ENCODE assay signal across 28 mouse cellular contexts in the genomic region with DNA sequence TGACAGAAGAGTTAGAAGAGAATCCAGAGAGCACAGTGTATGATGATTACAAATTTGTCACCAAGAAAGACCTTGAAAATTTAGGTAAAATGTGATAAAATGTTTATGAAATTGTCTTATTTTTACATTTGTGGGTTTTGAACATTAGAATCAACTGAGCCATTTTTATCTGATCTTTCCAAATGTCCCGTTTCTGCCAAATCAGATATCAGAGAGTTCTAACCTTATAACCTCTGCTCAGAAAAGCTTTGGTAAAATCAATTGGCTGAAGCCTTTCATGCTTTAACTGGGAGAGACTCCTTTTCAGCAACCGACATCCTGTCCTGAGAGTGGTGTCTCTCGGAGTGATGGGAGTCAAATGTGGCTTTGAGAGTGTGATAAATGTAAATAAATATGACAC.
"Had no signal": no experiment of that assay in that cellular context is flagged by ENCODE, and none has a peak within 500 bp of the region (broad histone marks: within the 10 kb centered on the region; RNA-seq: fewer than 3 reads in every experiment).

No protein-coding gene starts in this region.

- DNase-seq: cerebellum, adult 2 months; cerebellum, adult 8-10 months; cerebellum, adult 9-10 months; cerebellum, adult 9-11 months; cerebellum, postnatal 10 days; cerebellum, postnatal 14 days; cerebellum, postnatal 25 days; cerebellum, postnatal 36 days; embryo, embryonic 11 days; forebrain, postnatal 0 days; gastrocnemius, adult 2 months; gastrocnemius, postnatal 10 days; gastrocnemius, postnatal 14 days; gastrocnemius, postnatal 25 days; gastrocnemius, postnatal 36 days; heart, adult 18-20 months; heart, adult 2 months had no signal

- H3K4me3 ChIP-seq: embryonic facial prominence, embryonic 10.5 days; embryonic facial prominence, embryonic 12.5 days; embryonic facial prominence, embryonic 13.5 days; embryonic facial prominence, embryonic 15.5 days; erythroblast, embryonic 14.5 days; forebrain, embryonic 10.5 days; forebrain, embryonic 12.5 days; forebrain, embryonic 13.5 days; forebrain, embryonic 15.5 days; gastrocnemius, adult 2 months; heart, adult 2 months had no signal

- ATAC-seq: forebrain, embryonic 13.5 days; forebrain, embryonic 14.5 days; forebrain, embryonic 15.5 days; forebrain, embryonic 16.5 days; forebrain, postnatal 0 days had no signal

- H3K4me1 ChIP-seq: embryonic facial prominence, embryonic 10.5 days; embryonic facial prominence, embryonic 12.5 days; embryonic facial prominence, embryonic 13.5 days; embryonic facial prominence, embryonic 15.5 days; forebrain, embryonic 10.5 days; forebrain, embryonic 12.5 days had no signal

- H3K9ac ChIP-seq: embryonic facial prominence, embryonic 12.5 days; embryonic facial prominence, embryonic 13.5 days; embryonic facial prominence, embryonic 15.5 days; forebrain, embryonic 12.5 days; forebrain, embryonic 13.5 days; forebrain, embryonic 15.5 days; forebrain, postnatal 0 days had no signal

- H3K4me2 ChIP-seq: embryonic facial prominence, embryonic 12.5 days; embryonic facial prominence, embryonic 13.5 days; embryonic facial prominence, embryonic 15.5 days; forebrain, embryonic 12.5 days; forebrain, embryonic 13.5 days; forebrain, embryonic 15.5 days had no signal

- H3K27me3 ChIP-seq: embryonic facial prominence, embryonic 12.5 days; embryonic facial prominence, embryonic 13.5 days; embryonic facial prominence, embryonic 15.5 days; forebrain, embryonic 12.5 days; forebrain, embryonic 13.5 days; forebrain, embryonic 15.5 days had no signal

- H3K27ac ChIP-seq: embryonic facial prominence, embryonic 10.5 days; embryonic facial prominence, embryonic 12.5 days; embryonic facial prominence, embryonic 13.5 days; embryonic facial prominence, embryonic 15.5 days; forebrain, embryonic 10.5 days; forebrain, embryonic 12.5 days; forebrain, embryonic 13.5 days; forebrain, embryonic 15.5 days; gastrocnemius, adult 2 months; heart, adult 2 months had no signal

- H3K9me3 ChIP-seq: embryonic facial prominence, embryonic 10.5 days; embryonic facial prominence, embryonic 12.5 days; embryonic facial prominence, embryonic 13.5 days; embryonic facial prominence, embryonic 15.5 days; forebrain, embryonic 10.5 days; forebrain, embryonic 12.5 days; forebrain, embryonic 13.5 days; forebrain, embryonic 15.5 days had no signal
